Mouse (Mus musculus): ENCODE measurements around the gene Aqp9. TPM values are rescaled to one million over a fixed set of nuclear protein-coding genes. Genes with fewer than 3 reads are reported as not detected.

Aqp9 gene
- total RNA-seq, 1 experiment from 2014 or later = 58.1 TPM

- no peak for ATAC-seq (ENCODE audit: extremely low read depth, insufficient number of reproducible peaks, low FRiP score, poor library complexity, severe bottlenecking)
These were observed 6.0 kb upstream of the Aqp9 start for GRCm38 (mm10) chr9:71174316-71174975.

GRCm38 (mm10) chr9:71173533-71173932, 5.1 kb upstream of the Aqp9 start:
- ATAC-seq (ENCODE audit: extremely low read depth, insufficient number of reproducible peaks, low FRiP score, poor library complexity, severe bottlenecking) = no peak

GRCm38 (mm10) chr9:71167473-71168215, 838 bp downstream of the Aqp9 start:
- ATAC-seq (ENCODE audit: extremely low read depth, insufficient number of reproducible peaks, low FRiP score, poor library complexity, severe bottlenecking) = no peak

- ATAC-seq (ENCODE audit: extremely low read depth, insufficient number of reproducible peaks, low FRiP score, poor library complexity, severe bottlenecking) = peak; percentile 85
These were observed 1.5 kb downstream of the Aqp9 start for GRCm38 (mm10) chr9:71166871-71167465.

GRCm38 (mm10) chr9:71166019-71166705, 2.3 kb downstream of the Aqp9 start:
- no peak for ATAC-seq (ENCODE audit: extremely low read depth, insufficient number of reproducible peaks, low FRiP score, poor library complexity, severe bottlenecking)

- ATAC-seq (ENCODE audit: extremely low read depth, insufficient number of reproducible peaks, low FRiP score, poor library complexity, severe bottlenecking) = no peak
These were observed 3.0 kb downstream of the Aqp9 start for GRCm38 (mm10) chr9:71165510-71165909.

GRCm38 (mm10) chr9:71165061-71165460, 3.4 kb downstream of the Aqp9 start:
- ATAC-seq (ENCODE audit: extremely low read depth, insufficient number of reproducible peaks, low FRiP score, poor library complexity, severe bottlenecking) = peak; percentile 46

GRCm38 (mm10) chr9:71164353-71164752, 4.1 kb downstream of the Aqp9 start:
- no peak for ATAC-seq (ENCODE audit: extremely low read depth, insufficient number of reproducible peaks, low FRiP score, poor library complexity, severe bottlenecking)

GRCm38 (mm10) chr9:71162858-71163740, 5.4 kb downstream of the Aqp9 start:
- ATAC-seq (ENCODE audit: extremely low read depth, insufficient number of reproducible peaks, low FRiP score, poor library complexity, severe bottlenecking) = no peak

GRCm38 (mm10) chr9:71162131-71162857, 6.2 kb downstream of the Aqp9 start:
- ATAC-seq (ENCODE audit: extremely low read depth, insufficient number of reproducible peaks, low FRiP score, poor library complexity, severe bottlenecking) = peak; percentile 47

- ATAC-seq (ENCODE audit: extremely low read depth, insufficient number of reproducible peaks, low FRiP score, poor library complexity, severe bottlenecking) = no peak
These were observed 7.4 kb downstream of the Aqp9 start for GRCm38 (mm10) chr9:71160849-71161711.

GRCm38 (mm10) chr9:71159686-71160085, 8.8 kb downstream of the Aqp9 start:
- ATAC-seq (ENCODE audit: extremely low read depth, insufficient number of reproducible peaks, low FRiP score, poor library complexity, severe bottlenecking) = no peak

GRCm38 (mm10) chr9:71159060-71159626, 9.3 kb downstream of the Aqp9 start:
- no peak for ATAC-seq (ENCODE audit: extremely low read depth, insufficient number of reproducible peaks, low FRiP score, poor library complexity, severe bottlenecking)

- ATAC-seq (ENCODE audit: extremely low read depth, insufficient number of reproducible peaks, low FRiP score, poor library complexity, severe bottlenecking) = no peak
These were observed 10.4 kb downstream of the Aqp9 start for GRCm38 (mm10) chr9:71157921-71158646.

- no peak for ATAC-seq (ENCODE audit: extremely low read depth, insufficient number of reproducible peaks, low FRiP score, poor library complexity, severe bottlenecking)
These were observed 11.9 kb downstream of the Aqp9 start for GRCm38 (mm10) chr9:71156447-71157035.
